Mouse (Mus musculus) lung, postnatal 0 days (tissue): ENCODE measurements around the gene Tmigd3.

ENCODE experiments used
- CTCF ChIP-seq: IDR thresholded peaks from 2 replicates; pipeline ENCODE4 v1.5.1; 2016; ENCODE audit warnings: antibody characterized with exemption, mild to moderate bottlenecking
- EP300 ChIP-seq: IDR thresholded peaks from 2 replicates; pipeline ENCODE4 v1.6.1; 2016; ENCODE audit warnings: antibody characterized with exemption, mild to moderate bottlenecking, control low read depth

GRCm38 (mm10) chr3:105878751-105879150 lies 8.0 kb downstream of the Tmigd3 start:
- TF ChIP-seq CTCF (no peak), EP300 (no peak)
